Mouse (Mus musculus) left cerebral cortex, adult 8-10 months (tissue): Measurements from ENCODE around the gene Gm20388. TPM values are rescaled to one million over a fixed set of nuclear protein-coding genes. Genes with fewer than 3 reads are reported as not detected.

ENCODE experiments used
- DNase-seq, 2 experiments: peaks; one replicate each; pipeline ENCODE4 v3.0.0; 2022; ENCODE audit warnings: low spot score in 2 of 2
- total RNA-seq, 4 experiments: library from RNA; stranded (reverse); gene quantifications; 2 replicates each; pipeline ENCODE4 v1.2.4; 2022

The Gm20388 gene
- total RNA-seq, 4 experiments from 2014 or later: 10.4 to 20.8 (median 16.4) TPM

- DNase-seq: no peak
Observed at GRCm38 (mm10) chr8:120042542-120043312, 132.1 kb downstream of the Gm20388 start.

GRCm38 (mm10) chr8:120044907-120045306 is 134.3 kb downstream of the Gm20388 start:
- DNase-seq: no peak

GRCm38 (mm10) chr8:120045471-120045870 is 134.8 kb downstream of the Gm20388 start:
- no peak for DNase-seq

- peak; percentile 66 to 92 for DNase-seq
Observed at GRCm38 (mm10) chr8:120046258-120047020, 135.8 kb downstream of the Gm20388 start.

GRCm38 (mm10) chr8:120049949-120050348 is 139.3 kb downstream of the Gm20388 start:
- DNase-seq: no peak

- DNase-seq: no peak
Observed at GRCm38 (mm10) chr8:120050376-120050775, 139.7 kb downstream of the Gm20388 start.

GRCm38 (mm10) chr8:120051006-120051405 is 140.4 kb downstream of the Gm20388 start:
- DNase-seq: no peak

GRCm38 (mm10) chr8:120051908-120052307 is 141.3 kb downstream of the Gm20388 start:
- no peak for DNase-seq

GRCm38 (mm10) chr8:120052318-120052717 is 141.7 kb downstream of the Gm20388 start:
- DNase-seq: no peak

- DNase-seq: no peak
Observed at GRCm38 (mm10) chr8:120054833-120055232, 144.2 kb downstream of the Gm20388 start.

- DNase-seq: no peak
Observed at GRCm38 (mm10) chr8:120057078-120057477, 146.4 kb downstream of the Gm20388 start.

GRCm38 (mm10) chr8:120062742-120063141 is 152.1 kb downstream of the Gm20388 start:
- no peak for DNase-seq

GRCm38 (mm10) chr8:120063326-120063725 is 152.7 kb downstream of the Gm20388 start:
- DNase-seq: no peak

GRCm38 (mm10) chr8:120065611-120066010 is 155.0 kb downstream of the Gm20388 start:
- no peak for DNase-seq

GRCm38 (mm10) chr8:120066226-120066625 is 155.6 kb downstream of the Gm20388 start:
- no peak for DNase-seq

GRCm38 (mm10) chr8:120067936-120068668 is 157.5 kb downstream of the Gm20388 start:
- no peak for DNase-seq

- peak; percentile 41 to 85 for DNase-seq
Observed at GRCm38 (mm10) chr8:120071684-120072083, 161.0 kb downstream of the Gm20388 start.

- DNase-seq: no peak
Observed at GRCm38 (mm10) chr8:120072259-120072658, 161.6 kb downstream of the Gm20388 start.

- no peak for DNase-seq
Observed at GRCm38 (mm10) chr8:120072827-120073226, 162.2 kb downstream of the Gm20388 start.

- DNase-seq: no peak
Observed at GRCm38 (mm10) chr8:120074516-120074915, 163.9 kb downstream of the Gm20388 start.

- DNase-seq: no peak
Observed at GRCm38 (mm10) chr8:120075347-120075746, 164.7 kb downstream of the Gm20388 start.

- peak in 1 of 2 experiments; percentile 38 for DNase-seq
Observed at GRCm38 (mm10) chr8:120078080-120078479, 167.4 kb downstream of the Gm20388 start.
